In the genomic region with DNA sequence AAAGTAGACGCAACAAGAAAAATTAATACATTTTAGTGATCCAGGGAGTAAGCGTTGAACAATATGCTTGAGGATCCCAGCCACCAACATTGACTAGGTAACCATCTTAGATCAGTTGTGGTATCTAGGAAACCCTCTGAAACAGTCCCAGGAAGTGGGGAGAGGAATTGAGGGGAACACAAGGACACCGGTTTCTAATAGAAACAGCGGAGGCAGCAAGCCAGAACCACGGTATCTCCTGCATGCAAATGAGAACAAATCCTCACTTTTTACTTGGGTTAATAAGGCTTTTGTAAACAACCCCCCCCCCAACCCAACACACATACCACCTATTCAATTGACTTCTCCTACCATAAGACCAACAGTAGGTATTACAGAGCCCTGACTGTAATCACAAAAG, we compare ENCODE assay signal across 17 mouse cellular contexts.
"Had no signal": no experiment of that assay in that cellular context is flagged by ENCODE, and none has a peak within 500 bp of the region (broad histone marks: within the 10 kb centered on the region; RNA-seq: fewer than 3 reads in every experiment).

No protein-coding gene starts in this region.

- H3K27ac ChIP-seq: neural tube, embryonic 12.5 days had no signal

- ATAC-seq: midbrain, embryonic 16.5 days had no signal

- DNase-seq: lung, adult 18-20 months; lung, embryonic 14.5 days; lung, postnatal 10 days; lung, postnatal 4 days; midbrain, embryonic 14.5 days; retina, postnatal 1 day; right cerebral cortex, adult 18-20 months; right cerebral cortex, postnatal 25 days; right cerebral cortex, postnatal 4 days; spleen, adult 18-20 months; thymus, adult 18-20 months; thymus, postnatal 14 days; thymus, postnatal 36 days had no signal

- H3K9ac ChIP-seq: lung, embryonic 14.5 days; neural tube, embryonic 12.5 days had no signal

- H3K4me2 ChIP-seq: lung, embryonic 14.5 days; midbrain, embryonic 11.5 days; neural tube, embryonic 12.5 days had no signal

- H3K4me3 ChIP-seq: megakaryocyte, embryonic 14.5 days; neural tube, embryonic 12.5 days had no signal

- H3K4me1 ChIP-seq: neural tube, embryonic 12.5 days had no signal

- H3K27me3 ChIP-seq: neural tube, embryonic 12.5 days had no signal

- H3K9me3 ChIP-seq: megakaryocyte, embryonic 14.5 days; neural tube, embryonic 12.5 days had no signal
